Mouse (Mus musculus) gastrocnemius, postnatal 14 days (tissue): ENCODE measurements around the gene Wdr45. TPM values are rescaled to one million over a fixed set of nuclear protein-coding genes. Genes with fewer than 3 reads are reported as not detected.
"Not testable (repeated sequence)": the region's sequence is repeated elsewhere in the genome, so short reads cannot be mapped to it uniquely, and the experiment has no call there.

Experiments
- DNase-seq: peaks from one replicate; pipeline ENCODE4 v3.0.0; 2021; ENCODE audit warnings: mixed read lengths
- intact Hi-C: fragments of 180-260 bp; cut with DNase I; formaldehyde crosslinking; loops from one replicate; pipeline ENCODE4 v1.15.1; 2025; ENCODE audit warnings: low total_unique reads
- total RNA-seq, 2 experiments: library from RNA; stranded (reverse); gene quantifications; 2 replicates each; pipeline ENCODE4 v1.2.3; 2021

Gene Wdr45
- total RNA-seq, 2 experiments from 2014 or later: 20.4 to 22.8 TPM

- intact Hi-C loops, DNase-seq: not testable (repeated sequence)
Observed at GRCm38 (mm10) chrX:7713764-7714134, 384 bp upstream of the Wdr45 start.

- intact Hi-C loops, DNase-seq: not testable (repeated sequence)
Observed at GRCm38 (mm10) chrX:7716058-7716457, 1.9 kb downstream of the Wdr45 start.

GRCm38 (mm10) chrX:7721514-7722281, 7.6 kb downstream of the Wdr45 start, which contains the start of gene Gm45208:
TSS of gene Gm45208 (plus strand) at chrX:7722245.
- intact Hi-C loops: no loop called here
- DNase-seq: peak; percentile 51

- intact Hi-C loops: no loop called here
- no peak for DNase-seq
Observed at GRCm38 (mm10) chrX:7722282-7722611, 8.1 kb downstream of the Wdr45 start.

- no peak for DNase-seq
- intact Hi-C loops: no loop called here
Observed at GRCm38 (mm10) chrX:7722691-7723090, 8.6 kb downstream of the Wdr45 start.

- no peak for DNase-seq
- intact Hi-C loops: no loop called here
Observed at GRCm38 (mm10) chrX:7724135-7724534, 10.0 kb downstream of the Wdr45 start.

- intact Hi-C loops: no loop called here
- DNase-seq: no peak
Observed at GRCm38 (mm10) chrX:7725841-7726240, 11.7 kb downstream of the Wdr45 start.

GRCm38 (mm10) chrX:7727176-7727575, 13.0 kb downstream of the Wdr45 start:
- no peak for DNase-seq
- intact Hi-C loops: no loop called here

GRCm38 (mm10) chrX:7728215-7728921, 14.2 kb downstream of the Wdr45 start, which contains the start of gene Praf2:
TSS of gene Praf2 (plus strand) at chrX:7728439.
- intact Hi-C loops: no loop called here
- DNase-seq: peak; percentile 73

- no peak for DNase-seq
- intact Hi-C loops: no loop called here
Observed at GRCm38 (mm10) chrX:7728922-7729265, 14.8 kb downstream of the Wdr45 start.

GRCm38 (mm10) chrX:7733571-7734156, 19.5 kb downstream of the Wdr45 start:
- peak; percentile 78 for DNase-seq
- intact Hi-C loops: no loop called here

- intact Hi-C loops: no loop called here
- DNase-seq: no peak
Observed at GRCm38 (mm10) chrX:7739336-7740081, 25.4 kb downstream of the Wdr45 start.

- DNase-seq: no peak
- intact Hi-C loops: no loop called here
Observed at GRCm38 (mm10) chrX:7740082-7740819, 26.1 kb downstream of the Wdr45 start.

- intact Hi-C loops: no loop called here
- no peak for DNase-seq
Observed at GRCm38 (mm10) chrX:7741103-7741502, 27.0 kb downstream of the Wdr45 start.

GRCm38 (mm10) chrX:7743470-7743869, 29.3 kb downstream of the Wdr45 start:
- no peak for DNase-seq
- intact Hi-C loops: no loop called here

GRCm38 (mm10) chrX:7744940-7745339, 30.8 kb downstream of the Wdr45 start:
- intact Hi-C loops: no loop called here

GRCm38 (mm10) chrX:7745429-7745828, 31.3 kb downstream of the Wdr45 start:
- DNase-seq: no peak
- intact Hi-C loops: no loop called here

More at GRCm38 (mm10) chrX:7744940-7745339, 30.8 kb downstream of the Wdr45 start:
- DNase-seq: no peak

GRCm38 (mm10) chrX:7750432-7751116, 36.4 kb downstream of the Wdr45 start, which contains the start of gene Ccdc120:
TSS of gene Ccdc120 (minus strand) at chrX:7750905.
- intact Hi-C loops: no loop called here
- DNase-seq: peak; percentile 67

- not testable (repeated sequence) for DNase-seq
Observed at GRCm38 (mm10) chrX:7753627-7754026, 39.5 kb downstream of the Wdr45 start.

More at GRCm38 (mm10) chrX:7753627-7754026, 39.5 kb downstream of the Wdr45 start:
- intact Hi-C loops: not testable (repeated sequence)
